Mouse (Mus musculus) c-Kit-positive CD71-negative TER-119-negative erythroid progenitor cells, embryonic 14.5 days (primary cell): ENCODE measurements around the gene Trex2.

Experiments
- DNase-seq: peaks from one replicate; pipeline ENCODE4 v3.0.0-alpha.2; 2013; ENCODE audit warnings: low read depth

Gene Trex2

DNA sequence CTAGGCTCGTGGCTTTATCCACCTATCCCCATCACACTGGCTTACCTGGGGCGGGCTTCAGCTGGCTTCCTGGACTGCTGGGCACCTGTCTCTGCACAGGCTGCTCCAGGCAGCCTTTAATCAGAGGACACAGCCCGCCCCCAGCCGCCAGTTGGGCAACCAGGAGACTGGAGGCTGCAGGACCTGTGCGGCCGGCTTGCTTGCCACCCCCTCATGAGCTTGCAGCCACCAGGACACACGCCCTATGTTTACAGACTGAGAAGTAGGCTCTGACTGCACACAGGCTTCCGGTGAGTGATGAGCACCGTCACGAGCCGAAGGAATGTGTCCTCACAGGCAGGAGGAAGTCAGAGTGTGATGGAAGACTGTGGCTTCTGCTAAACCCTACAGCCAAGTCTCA lies at the start of gene Trex2:
Gene Trex2, minus strand, starts transcription at position 93 of the 400 bp plus-strand sequence.
- DNase-seq: no peak

DNA sequence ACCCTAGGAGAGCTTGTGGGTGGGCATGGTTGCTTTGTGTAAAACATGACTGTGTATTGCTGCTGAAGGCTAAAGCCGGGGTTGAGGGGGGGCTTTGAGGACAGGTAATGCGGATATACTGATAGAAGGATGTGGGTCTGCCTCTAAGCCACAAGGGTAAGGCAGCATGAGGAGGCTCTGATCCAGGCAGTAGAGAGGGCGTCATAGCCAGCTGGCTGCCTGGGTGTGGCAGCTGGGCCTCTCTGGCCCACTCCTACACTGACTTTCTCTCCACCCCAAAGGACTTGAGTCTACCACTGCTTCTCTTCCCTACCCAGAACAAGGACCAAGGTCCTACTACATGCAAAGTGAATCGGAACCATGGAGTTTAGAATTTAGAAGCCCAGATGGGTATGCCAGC lies 49.7 kb upstream of the Trex2 start:
- DNase-seq: no peak

DNA sequence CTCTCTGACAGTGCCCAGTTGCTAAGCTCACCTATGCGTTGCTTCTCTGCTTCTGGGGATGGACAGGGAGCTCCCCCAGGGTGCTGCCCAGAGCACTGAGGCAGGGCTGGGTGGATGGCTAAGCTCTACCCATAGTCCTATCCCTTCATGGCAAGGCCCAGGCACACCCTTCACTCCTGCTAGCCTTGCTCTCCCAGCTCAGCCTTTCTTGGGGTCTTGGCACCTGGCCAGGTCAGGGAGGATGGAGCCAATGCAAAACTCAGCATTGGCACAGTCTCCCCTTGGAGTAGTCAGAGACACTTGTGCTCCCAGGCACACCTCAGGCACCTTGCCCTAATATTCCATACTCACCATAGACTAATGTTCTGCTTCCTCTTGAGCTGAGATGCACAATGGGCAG lies 48.9 kb upstream of the Trex2 start:
- DNase-seq: no peak

DNA sequence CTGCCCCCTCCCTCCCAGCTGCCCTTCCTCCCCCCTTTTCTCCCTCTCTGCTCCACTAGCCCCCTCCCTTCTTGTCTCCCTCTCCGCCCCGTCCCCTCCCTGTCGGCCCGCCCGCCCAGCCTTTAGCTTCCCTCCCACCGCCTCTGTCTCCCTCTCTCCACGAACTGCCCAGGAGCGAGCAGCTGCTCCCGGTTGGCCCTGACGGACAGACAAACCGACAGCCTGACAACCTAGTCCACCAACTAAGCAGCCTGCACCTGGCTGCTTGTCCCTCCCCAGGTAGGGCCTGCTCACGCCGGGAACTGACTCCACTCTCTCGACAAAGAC lies 48.3 kb upstream of the Trex2 start, which contains the start of gene Bgn:
Gene Bgn, plus strand, starts transcription at position 119 of the 327 bp plus-strand sequence.
- DNase-seq: no peak

DNA sequence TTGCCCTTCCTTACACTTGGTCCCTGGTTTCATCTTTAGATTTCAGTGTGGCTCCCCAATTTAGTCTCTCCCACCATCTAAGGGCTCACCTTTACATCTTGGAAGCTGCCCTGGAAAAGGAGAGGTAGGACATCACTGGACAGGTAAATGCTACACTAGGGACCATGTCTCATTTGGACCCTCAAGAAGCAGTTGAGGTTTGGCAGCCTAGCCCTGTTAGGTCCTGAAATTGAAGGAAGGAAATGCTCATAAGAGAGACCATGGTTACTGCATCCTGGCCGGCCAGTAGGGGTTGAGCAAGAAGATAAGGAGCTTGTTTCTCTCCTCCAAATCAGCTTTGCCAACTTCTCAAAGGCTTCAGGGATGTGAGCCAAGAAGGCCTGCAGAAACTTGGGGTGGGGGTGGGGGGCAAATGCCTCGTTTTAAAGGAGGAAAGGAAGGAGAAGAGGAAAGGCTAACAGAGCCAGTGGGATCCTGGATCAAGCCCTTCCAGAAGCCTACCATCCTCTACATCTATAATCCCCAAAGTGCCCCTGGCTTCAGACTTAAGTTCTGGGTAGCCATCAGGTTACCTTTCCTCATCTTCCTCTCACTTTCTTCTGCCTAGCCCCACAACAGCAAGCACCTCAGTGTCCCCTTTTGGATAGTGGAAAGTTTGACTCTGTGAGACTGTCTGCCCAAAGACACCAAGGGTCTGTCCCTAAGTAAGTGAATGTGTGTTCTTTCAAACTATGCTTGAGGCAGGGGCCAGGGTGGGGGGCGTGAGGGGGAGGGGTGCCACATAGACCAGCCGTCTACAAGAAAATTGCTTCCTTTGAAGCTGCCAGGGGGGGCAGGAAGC lies 47.7 kb upstream of the Trex2 start:
- DNase-seq: no peak

DNA sequence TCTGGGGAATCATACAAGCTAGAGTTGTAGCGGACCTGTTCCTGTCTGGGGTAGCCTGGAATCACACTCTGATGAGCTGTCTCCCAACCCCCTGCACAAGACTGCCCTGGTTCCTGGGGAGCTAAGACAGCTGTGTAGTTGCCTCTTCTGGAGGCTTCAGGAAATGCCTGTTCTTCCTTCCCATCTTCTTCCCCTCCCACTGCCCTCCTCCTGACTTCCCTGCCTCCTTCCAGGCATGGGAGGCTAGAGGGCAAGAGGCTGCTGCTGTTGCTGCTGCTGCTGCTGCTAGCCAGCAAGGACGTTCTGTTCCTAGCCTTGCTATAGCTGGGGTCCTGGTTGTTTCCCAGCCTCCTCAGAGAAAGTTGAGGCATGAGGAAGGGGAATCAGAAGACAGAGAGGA lies 45.2 kb upstream of the Trex2 start:
- no peak for DNase-seq

DNA sequence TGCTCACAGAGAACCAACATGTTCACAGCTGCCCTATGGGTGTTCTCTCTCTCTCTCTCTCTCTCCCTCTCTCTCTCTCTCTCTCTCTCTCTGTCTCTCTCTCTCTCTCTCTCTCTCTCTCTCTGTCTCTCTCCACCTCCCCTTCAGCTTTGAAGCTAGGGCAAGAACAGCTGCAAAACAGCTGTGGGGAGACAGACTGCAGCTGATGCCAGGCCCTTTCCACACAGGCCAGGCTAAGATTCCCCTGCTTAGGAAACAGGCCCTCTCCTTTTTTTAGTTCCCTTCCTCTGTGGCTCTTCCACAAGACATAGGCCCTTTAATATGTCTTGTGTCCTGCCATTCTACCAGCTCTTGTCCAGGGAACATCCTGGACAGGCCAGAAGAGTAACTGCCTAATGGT lies 44.5 kb upstream of the Trex2 start:
- no peak for DNase-seq

DNA sequence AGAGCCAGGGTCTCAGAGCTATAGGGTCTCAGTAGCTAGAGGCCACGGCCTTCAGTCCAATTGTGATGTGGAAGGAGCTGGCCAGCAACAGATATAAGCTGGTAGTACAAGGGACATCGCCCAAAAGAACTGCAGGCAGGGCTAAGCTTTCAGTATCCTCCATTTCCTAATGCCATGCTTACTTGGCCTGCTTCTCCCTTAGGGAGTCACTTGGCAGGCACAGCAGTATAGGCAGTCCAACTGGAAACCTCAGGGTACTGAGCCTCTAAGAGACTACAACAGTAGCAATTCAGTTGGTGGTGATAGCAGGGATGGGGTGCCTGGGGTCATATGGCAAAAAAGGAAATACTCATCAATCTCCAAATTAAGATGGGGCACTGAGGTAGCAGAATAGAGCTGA lies 42.4 kb upstream of the Trex2 start:
- no peak for DNase-seq

DNA sequence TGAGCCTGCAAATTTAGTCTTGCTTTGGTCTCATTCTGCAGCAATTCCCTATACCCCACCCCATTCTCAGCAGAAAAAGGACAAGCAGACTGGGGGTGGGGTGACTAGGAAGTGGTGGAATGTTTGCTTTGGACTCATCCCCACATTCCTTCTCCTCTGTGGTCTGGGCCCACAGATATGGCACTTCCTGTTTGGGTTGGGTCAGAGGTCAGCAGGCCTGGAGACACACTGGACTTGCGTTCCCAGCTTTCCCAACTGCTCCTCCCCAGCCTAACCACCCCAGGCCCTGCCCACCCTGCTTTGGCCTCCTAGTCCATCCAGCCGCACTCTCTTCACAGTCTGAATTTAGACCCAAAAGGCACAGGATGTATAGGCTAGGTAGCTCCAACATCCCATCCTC lies 41.5 kb upstream of the Trex2 start:
- DNase-seq: no peak

DNA sequence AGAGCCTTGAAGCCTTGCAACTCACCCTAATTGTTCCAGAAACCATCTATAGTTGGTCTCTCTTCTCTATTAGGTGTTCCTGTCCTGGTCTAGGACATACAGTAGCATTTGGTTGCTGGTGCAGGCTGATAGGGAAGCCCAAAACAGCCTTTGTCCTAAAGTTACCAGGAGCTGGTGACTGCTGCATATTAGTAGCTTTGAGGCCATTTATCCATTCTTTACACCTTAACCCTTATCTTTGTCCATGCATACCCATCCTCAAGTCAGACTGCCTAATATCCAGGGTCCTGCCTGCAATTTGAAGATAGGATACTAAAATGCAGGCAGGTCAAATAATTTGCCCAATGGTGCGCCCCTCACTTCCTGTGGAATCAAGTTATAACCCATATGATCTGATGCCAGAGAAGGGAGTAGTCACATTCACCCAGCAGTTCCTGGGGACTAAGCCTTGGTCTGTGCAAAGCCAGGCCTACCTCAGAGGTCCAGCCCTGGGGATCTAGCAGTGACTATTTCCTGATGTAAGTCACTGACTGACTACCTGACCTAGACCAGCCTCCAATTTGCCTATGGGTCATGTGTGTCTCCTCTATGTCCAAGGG lies 40.6 kb upstream of the Trex2 start:
- DNase-seq: no peak

DNA sequence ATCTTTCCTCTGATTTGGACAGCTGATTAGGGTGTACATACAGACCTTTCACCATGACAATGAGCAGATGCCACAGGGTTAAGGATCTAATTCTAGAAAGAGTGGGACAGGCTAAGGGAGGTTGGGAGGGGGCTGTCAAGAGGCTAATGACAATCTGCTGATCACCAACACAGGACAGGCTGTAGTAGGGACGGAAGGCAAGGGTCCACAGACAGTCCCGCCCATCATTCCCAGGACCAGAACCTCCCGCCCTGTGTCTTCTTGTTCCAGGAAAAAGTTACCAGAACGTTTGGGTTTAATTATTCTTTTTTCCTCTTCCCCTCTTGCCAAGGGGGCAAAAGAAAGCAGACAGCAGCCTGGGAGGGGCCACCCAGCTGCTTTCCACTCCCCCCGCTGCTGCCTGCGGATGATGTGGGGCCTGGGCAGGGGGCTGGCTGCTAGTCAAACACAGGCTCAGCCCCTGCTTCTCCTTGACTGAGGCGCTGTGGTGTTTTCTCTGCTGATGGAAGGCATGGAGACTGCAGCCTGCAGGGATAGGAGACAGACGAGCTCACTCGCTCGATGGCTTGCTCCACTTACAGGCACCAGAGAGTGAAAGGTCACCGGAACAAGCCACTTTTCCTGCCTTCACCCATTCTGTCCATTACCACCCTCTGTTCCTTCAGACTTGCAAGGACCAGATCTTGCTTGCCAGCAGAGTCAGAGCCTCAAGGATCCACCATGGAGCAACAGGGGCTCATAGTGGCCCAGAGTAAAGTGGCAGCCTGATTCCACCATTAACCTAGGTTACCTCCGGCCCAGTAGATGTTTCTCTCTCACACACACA lies 39.4 kb upstream of the Trex2 start:
- no peak for DNase-seq

DNA sequence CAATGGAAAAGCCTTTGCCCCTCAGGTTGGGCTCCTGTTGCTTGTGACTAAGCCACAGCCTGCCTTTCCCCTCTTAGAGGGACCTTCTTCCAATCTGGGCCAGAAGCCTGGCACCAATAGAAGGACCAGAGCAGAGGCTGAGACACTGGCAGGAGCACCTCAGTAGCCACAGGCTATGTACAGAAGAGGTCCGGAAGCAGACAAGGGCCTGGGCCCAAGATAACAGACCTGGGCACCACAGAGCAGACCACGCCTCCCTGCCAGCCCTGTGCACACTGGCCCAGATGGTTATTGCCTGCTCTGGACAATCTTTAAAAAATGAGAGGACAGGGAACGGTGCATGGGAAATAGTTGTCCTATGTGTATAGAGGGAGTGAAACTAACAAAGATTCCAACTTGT lies 36.6 kb upstream of the Trex2 start:
- no peak for DNase-seq

DNA sequence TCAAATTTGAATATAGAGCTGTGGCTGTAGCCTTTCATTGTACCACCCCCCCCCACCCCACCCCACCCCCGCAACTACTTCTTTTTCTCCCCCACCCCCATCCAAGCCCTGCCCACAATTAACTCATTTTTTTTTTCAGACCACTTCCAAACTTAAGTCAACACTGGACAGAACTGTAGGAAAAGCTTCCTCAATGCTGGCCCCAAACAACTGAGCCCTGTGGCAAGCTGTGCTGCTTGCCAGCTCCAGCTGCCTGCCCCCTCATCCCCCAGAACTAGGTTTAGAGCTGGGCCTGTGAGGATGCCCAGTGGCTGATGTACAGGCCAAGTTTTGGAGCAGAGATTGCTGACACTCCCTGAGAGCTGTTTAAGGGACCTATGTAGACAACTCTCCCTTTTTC lies 33.6 kb upstream of the Trex2 start:
- no peak for DNase-seq

DNA sequence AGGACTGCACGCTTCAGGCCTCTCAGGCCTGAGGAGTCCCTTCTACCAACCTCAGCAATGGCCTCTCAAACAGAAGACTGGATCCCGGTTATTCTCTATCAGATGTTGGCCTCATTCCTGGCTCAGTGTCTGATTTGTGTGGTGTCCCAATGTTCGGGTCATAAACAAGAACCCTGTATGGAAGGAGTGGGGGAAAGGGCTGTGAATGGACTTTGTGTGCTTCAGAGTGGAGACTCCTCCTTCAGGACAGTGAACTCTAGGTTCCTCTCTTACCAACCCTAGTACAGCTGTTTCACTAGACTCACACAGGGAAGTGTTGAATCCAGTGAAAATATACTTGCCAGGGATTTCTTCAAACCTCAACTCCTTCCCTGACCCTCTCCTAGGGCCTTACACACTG lies 33.2 kb upstream of the Trex2 start:
- no peak for DNase-seq

DNA sequence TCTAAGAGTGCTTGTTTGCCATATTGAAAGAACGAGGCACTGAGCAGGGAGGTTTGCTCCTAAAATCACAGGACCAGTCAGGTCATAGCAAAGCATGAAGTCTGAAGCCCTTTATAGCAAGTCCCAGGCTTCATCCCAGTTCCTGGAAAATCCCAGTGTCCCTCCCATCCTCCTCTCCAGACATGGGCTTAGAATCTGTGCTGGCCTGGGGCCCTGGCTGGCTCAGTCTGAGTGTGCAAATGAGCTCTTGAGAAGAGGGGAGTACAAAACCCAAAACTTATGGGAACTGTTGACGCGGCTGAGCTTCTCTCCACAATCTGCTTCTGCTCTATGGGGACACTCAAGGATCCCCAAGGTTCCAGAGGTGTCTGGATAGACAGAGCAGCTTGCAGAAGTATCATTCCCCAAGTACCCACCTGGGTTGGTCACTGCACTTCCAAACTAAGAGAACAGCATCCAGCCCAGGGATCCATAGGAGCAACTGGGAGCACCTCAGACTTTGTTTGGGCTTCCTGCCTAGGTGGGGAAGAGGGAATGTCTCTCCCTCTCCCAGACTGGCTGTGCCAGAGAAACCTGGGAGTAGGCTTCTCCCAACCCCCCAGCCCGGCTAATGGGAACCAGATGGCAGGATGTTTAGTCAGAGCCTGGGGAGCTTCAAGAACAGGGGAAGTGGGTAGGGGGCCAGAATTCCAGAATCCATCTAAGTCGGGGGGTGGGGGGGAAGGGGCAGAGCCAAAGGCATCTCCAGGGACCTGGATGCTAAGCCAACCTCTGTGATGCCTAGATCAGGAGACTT lies 32.5 kb upstream of the Trex2 start:
- DNase-seq: no peak

DNA sequence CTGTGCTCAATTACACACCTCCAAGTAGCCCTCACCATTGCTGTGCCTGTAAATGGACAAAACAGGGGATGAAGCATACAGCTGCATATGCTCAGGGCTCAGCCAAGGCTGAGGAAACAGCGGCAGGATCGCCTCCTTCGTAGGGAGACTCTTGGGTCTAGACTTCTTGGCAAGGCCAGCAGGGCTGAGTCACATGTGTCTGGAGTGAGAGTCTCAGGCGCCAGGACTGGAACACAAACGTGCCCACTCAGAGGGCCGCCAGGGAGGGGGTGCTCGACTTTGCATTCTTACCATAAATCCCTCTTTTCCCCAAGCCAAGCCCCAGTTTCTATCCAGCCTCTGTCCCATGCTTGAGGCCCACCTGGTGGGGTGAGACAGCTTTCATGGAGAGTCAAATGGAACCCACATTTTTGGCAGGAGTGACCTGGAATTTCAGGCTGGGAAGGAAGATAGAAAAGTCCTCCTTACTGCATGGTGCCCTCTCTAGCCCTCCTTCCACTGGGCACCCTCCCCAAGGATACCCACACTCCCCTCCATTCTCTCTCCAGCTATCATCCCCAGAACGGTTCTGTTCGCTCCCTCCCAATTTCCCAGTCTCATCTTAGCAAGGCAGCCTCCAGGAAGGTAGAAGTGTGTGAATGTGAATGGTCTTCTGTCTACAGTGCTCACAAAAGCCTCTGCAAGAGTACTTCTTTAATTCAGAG lies 30.5 kb upstream of the Trex2 start:
- DNase-seq: no peak

DNA sequence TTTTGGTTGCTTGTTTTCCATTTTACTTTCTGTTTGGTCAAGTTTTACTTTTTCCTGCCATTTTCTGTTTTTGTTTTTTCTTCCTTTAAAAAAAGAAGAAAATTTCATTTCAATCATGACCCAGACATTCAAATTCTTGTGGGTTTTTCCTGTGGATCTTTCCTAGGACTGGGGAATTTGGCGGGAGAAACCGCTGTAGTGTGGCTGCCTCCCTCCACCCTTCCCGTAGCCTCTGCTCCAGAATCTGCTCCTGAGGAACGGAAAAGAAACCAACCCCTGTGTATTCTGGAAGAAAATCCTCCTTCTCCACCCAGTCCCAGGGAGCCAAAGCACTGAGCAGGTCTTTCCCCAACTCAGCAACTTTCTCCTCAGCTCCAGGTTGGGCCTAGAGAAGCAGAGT lies 25.6 kb upstream of the Trex2 start:
- DNase-seq: no peak

DNA sequence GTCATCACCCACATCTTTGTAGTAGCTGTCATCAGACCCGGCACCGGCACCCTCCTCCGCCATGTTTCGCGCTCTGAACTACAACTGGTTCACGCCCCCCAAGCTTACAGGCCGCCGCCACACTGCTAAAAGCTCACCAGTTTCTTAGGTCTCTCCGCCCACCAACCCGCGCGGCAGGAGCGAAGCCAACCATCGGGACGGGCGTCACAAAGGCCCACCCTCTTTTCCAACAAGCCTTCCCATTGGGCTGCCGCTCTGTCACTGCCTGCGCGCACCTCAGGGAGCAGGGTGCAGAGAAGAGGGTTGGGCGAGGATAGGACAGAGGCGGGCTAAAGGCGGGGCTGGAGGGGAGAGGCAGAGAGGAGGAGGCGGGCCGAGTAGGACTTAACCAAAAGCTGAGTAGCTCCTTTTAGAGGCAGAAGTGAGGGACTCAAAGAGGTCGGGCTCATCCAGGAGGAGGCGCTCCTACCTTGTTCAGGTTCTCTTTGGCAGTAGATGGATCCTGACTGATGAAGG lies 23.8 kb upstream of the Trex2 start, which contains the start of gene Haus7:
Gene Haus7, minus strand, starts transcription at position 168 of the 516 bp plus-strand sequence.
- DNase-seq: peak; percentile 75

DNA sequence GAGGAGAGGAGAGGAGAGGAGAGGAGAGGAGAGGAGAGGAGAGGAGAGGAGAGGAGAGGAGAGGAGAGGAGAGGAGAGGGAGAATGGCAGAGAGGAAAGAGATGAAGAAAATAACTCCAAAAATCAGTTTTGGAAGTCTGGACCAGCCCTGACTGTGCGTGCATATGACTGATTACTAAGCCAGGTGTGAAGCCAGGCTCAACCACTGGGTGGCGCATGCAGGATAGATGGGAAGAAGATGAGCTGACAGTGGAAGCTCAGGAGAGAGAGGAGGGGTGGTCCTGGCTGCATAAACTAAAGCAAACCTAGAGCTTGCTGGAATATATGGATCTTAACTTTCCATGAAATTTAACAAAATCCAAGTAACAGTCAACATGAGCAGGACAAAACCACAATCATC lies 16.8 kb upstream of the Trex2 start:
- DNase-seq: no peak

DNA sequence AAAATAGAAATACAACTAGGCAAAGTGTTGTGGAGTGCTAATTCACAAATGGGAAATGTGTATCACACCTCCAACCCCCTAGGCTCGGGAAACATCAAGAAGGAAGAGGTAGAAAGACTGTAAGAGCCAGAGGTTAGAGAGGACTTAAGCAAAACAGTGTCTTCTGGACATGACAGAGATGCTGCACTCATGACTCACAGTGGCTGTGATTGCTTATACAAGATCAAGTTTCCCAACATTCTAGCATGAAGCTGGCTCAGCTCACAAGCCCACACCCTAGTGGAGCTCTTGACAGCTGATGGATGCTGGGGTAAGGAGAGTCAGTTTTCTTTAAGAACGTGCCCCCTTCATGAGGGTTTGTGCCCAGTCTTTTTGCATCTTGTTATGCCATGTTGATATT lies 6.3 kb upstream of the Trex2 start:
- no peak for DNase-seq

DNA sequence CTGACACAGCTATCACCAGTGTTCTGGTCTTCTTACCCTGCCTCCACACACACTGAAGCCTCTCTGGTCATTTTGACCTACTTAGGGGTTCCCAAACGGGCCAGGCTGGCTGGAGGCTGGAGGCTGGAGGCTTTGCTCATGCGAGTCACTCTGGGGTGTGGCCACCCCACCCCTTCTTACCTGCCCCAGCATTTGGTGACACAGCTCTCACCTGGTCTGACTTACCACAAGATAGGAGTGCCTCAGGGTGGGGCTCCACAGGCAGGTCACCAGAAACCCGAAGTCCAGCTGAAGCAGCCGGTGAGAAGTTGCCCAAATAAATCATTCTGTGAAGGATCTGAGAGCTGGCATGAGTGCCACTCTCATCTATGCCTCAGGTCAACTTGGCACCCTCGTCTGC lies 2.3 kb downstream of the Trex2 start:
- DNase-seq: no peak
